Mouse (Mus musculus) layer of hippocampus, postnatal 14 days (tissue): Measurements from ENCODE around the gene Cped1. TPM values are rescaled to one million over a fixed set of nuclear protein-coding genes. Genes with fewer than 3 reads are reported as not detected.

Source experiments
- DNase-seq, 2 experiments: peaks; one replicate each; pipeline ENCODE4 v3.0.0; 2021 to 2022; ENCODE audit warnings: low spot score in 2 of 2, mixed read lengths in 1 of 2
- total RNA-seq, 2 experiments: library from RNA; stranded (reverse); gene quantifications; 2 replicates each; pipeline ENCODE4 v1.2.3; 2021

The Cped1 gene
- total RNA-seq, 2 experiments from 2014 or later: 1.4 to 2.7 TPM

DNA sequence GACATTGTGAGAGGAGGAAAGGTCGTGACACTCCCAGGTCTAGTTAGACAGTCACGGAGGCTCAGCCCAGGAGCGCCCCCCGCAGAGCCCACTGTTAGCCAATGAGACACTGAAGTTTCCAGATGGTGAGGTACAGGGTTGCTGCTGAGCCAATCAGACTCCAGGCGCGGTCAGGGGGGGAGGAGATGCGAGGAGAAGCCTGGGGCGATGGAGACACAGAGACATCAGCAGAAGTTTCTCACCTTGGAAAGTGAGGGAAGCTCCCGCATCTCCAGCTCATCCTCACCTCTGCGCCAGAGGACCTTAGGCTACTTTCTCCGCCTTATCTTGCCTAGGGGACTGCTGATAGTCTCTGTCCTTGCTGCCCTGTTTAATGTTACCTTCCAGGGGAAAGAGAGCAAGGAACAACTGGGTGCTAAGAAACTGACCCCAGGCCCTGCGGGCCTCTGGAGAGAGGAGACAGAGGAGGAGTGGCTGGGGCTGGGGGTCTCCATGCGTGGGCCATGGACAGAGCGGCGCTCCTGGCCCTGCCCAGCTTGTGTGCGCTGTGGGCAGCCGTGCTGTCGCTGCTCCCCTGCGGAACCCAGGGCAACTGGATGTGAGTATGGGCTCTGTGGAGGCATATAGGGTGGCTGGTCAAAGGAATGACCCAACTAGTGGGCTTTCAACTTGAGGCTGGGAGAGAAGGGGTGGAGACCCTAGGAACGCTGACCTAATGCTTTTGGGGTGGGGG lies 302.5 kb downstream of the Cped1 start, which contains the start of gene Wnt16:
Gene Wnt16 (plus strand): TSS at position 224 of the 733 bp plus-strand sequence.
- DNase-seq: no peak

DNA sequence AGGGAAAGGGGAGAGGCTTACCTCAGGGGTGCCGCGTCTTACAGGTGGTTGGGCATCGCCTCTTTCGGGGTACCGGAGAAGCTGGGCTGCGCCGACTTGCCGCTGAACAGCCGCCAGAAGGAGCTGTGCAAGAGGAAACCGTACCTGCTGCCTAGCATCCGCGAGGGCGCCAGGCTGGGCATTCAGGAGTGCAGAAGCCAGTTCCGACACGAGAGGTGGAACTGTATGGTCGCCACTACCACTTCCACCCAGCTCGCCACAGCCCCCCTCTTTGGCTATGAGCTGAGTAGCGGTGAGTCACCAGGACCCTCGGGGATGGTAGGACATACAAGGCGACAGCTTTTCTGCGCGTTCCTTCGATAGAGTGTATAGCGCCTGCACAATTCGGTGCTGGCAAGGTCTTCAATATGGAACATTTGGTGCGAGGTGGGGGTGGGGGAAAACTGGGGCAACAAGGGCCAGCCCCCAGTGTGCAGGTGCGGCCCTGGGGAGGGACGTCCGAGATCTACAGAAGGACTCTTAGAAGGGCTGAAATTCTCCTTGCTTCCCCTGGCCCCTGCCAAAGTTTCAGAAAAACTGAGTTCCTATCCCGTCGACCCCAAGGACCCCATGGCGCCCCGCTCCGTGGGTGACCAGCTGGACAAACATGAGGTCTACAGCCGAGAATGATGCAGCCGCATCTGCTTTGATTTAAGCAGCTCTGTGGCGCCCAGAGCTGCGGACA lies 303.2 kb downstream of the Cped1 start:
- no peak for DNase-seq

DNA sequence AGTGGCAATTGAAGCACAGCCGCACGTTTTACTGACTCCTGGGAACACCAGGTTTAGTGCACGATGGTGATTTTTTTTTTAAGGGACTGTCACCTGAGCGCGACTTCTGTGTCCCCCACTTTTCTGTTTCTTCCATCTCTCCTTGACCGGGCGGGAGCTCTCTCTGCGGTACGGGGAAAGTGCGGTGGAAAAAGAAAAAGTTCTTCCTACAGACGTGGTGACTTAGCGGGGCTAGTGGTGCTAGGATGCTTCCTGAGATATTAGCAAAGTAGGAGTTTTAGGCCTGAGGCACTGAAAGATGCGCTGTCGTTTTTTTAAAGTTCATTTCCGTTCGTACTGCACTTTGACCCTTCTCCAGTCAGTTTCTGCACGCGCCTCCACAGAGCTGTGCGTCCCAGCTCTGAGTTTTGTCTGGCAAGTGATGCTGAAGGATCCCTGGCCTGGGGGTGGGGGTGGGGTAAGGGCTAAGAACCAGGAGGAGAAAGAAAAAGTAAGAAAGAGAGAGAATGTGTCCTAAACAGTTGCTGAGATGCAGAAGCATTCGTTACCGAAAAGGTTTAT lies 303.8 kb downstream of the Cped1 start:
- DNase-seq: no peak

DNA sequence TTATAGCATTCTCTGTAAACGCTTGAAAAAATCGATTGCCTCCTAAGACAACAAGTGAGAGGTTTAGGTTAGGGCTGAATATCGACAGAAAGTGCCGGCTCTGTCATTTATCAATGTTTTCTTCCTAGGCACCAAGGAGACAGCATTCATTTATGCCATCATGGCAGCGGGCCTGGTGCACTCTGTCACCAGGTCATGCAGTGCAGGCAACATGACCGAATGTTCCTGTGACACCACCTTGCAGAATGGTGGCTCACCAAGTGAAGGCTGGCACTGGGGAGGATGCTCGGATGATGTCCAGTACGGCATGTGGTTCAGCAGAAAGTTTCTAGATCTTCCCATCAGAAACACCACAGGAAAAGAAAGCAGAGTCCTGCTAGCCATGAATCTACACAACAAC lies 305.1 kb downstream of the Cped1 start:
- no peak for DNase-seq

DNA sequence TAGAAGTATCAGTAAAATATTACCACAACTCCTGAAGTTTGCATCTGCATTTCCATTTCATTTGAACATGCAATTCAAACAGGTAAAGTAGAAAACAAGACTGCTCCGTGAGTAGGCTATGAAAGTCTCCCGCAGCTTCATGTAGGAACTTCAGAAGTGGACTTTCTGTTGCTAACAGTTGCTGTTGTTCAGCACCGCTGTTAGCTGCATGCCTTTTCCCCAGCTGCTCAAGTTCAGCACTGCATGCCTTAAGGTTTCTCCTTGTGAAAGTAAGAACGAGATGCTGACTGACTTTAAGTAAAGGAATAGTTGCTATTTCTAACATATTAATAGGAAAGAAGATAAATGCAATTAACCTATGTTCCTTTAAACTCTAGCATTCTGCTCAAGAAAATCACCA lies 306.3 kb downstream of the Cped1 start:
- no peak for DNase-seq

DNA sequence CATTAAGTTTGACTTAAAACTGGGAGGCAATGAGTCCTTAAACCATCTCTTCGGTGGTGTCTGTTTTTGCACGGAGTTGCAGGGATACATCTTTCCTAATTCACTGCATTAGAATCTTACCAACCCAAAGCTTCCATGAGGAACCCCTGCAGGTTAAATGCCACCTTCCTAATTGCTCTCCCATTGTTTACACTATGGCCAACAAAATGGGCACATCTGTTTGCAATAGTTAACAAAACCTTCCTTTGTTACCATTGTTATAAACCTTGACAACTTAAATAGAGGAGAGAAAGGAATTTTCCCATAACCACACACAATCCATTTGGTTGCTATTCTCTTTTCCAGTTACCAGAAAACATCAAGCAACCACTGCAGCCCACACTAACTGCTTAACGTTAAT lies 308.2 kb downstream of the Cped1 start:
- no peak for DNase-seq

DNA sequence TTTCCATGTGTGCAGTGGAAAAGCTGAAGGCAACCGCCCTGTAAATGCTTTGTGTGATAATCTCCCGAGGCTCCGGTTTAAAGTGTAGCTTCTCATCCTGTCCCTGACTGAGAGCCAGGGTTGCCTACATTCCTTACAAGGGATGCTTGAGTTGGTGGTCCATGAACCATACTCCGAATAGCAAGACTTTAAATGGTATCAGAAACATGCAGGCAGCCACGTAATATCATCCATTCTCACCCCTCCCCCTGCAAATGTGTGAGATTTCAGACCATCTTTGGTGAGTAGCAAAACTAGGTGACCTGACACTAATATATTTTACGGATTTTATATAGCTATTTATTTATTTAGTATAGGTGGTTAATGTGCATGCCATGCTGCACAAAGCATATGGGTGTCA lies 311.3 kb downstream of the Cped1 start:
- no peak for DNase-seq

DNA sequence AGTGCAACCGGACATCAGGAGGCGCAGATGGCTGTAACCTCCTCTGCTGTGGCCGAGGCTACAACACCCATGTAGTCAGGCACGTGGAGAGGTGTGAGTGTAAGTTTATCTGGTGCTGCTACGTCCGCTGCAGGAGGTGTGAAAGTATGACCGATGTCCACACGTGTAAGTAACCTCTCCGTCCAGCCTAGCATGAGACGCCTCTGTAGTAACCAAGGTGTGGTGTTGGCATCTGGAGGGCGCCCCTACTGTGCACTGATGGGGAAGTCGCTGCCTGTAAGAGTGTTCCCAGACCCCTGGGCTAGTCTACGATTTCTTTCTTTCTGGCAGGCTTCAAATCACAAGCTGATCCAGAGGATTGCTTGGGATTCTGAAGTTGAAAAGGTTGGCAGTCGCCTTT lies 312.3 kb downstream of the Cped1 start:
- no peak for DNase-seq

Other genes starting within 250 kb of the Cped1 start
- 10 to 100 TPM; 32.8 TPM for gene Tspan12, start 133.4 kb upstream of the Cped1 start, total RNA-seq
- 10 to 100 TPM; 24.4 to 25.9 TPM for gene Ing3, start 36.3 kb upstream of the Cped1 start, total RNA-seq